10 mouse cellular contexts compared by ENCODE assay signal in the genomic region with DNA sequence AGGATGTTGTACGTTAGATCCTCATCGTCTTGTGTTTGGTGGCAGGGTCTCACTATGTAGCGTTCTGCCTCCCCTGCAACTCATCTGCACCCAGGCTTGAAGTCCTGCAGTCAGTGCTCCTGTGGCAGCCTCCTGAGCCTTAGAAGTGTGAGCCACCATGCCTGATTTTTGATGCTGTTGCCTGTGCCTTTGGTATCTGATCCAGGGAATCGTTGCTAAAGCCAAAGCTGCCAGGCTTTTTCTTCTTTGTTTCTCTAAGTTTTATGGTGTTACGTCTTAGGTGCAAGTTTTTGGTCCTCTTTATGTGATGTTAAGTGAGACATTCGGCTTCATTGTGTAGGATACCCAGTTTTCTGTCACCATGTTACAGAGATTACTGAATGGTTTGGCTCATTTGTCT. TPM values are rescaled to one million over a fixed set of nuclear protein-coding genes. Genes with fewer than 3 reads are reported as not detected.
DNase-seq lines count a peak whose midpoint lies in the region; ATAC-seq and TF ChIP-seq lines count a peak whose summit lies in the region.
"Had no signal": no experiment of that assay in that cellular context is flagged by ENCODE, and none has a peak within 500 bp of the region (broad histone marks: within the 10 kb centered on the region; RNA-seq: fewer than 3 reads in every experiment).

No protein-coding gene starts in this region.

- TF ChIP-seq POLR2A in limb, embryonic 14.5 days (IDR thresholded peaks at IDR 0.05; ENCODE audit: borderline replicate concordance, extremely low read depth, insufficient read depth, insufficient read length): no peak

- no peak for TF ChIP-seq EP300 in lung, postnatal 0 days (IDR thresholded peaks at IDR 0.05)

- H3K27ac ChIP-seq in heart, embryonic 14.5 days (replicated peaks in 1 of 2; ENCODE audit: control insufficient read depth in 1 of 2, insufficient read depth in 1 of 2, low read depth in 2 of 2, low read length in 2 of 2): no peak overlapping the region
- no peak overlapping the region for H3K27ac ChIP-seq in lung, embryonic 15.5 days
- H3K27ac ChIP-seq in lung, postnatal 0 days (ENCODE audit: low read length): no peak overlapping the region
- H3K27ac ChIP-seq in limb, embryonic 14.5 days (replicated peaks; ENCODE audit: low read depth, low read length): no peak overlapping the region

- no peak overlapping the region for H3K4me3 ChIP-seq in heart, embryonic 14.5 days (ENCODE audit: control insufficient read depth in 1 of 2, insufficient read depth in 1 of 2, low read depth in 1 of 2, low read length in 2 of 2)
- peak overlapping the region; percentile 1; the same call in 1 of the 2 replicates for H3K4me3 ChIP-seq in lung, embryonic 15.5 days
- H3K4me3 ChIP-seq in lung, postnatal 0 days (ENCODE audit: low read depth, low read length): no peak overlapping the region
- H3K4me3 ChIP-seq in G1E (ENCODE audit: low read depth, low read length): peak overlapping the region; percentile 47; the same call in 1 of the 2 replicates
- no peak overlapping the region for H3K4me3 ChIP-seq in limb, embryonic 14.5 days (replicated peaks; ENCODE audit: low read length)

- 86% methylated on average over 6 of the region's 6 CpGs for WGBS in heart, embryonic 14.5 days
- WGBS in lung, embryonic 15.5 days: 82% methylated on average over 6 of the region's 6 CpGs
- WGBS in lung, postnatal 0 days: 80% methylated on average over 6 of the region's 6 CpGs
- 68% methylated on average over 6 of the region's 6 CpGs for WGBS in limb, embryonic 14.5 days

- DNase-seq in heart, postnatal 4 days: no peak
- DNase-seq in lung, postnatal 0 days (ENCODE audit: low spot score): no peak
- DNase-seq in G1E (ENCODE audit: low spot score): no peak
- DNase-seq in limb, embryonic 14.5 days (ENCODE audit: low spot score): no peak
- no peak for DNase-seq in adrenal gland, postnatal 36 days
- no peak for DNase-seq in layer of hippocampus, postnatal 14 days (ENCODE audit: low spot score in 2 of 2)
- DNase-seq: kidney, adult 2 months; lung, postnatal 14 days had no signal

- H3K4me1 ChIP-seq in heart, embryonic 14.5 days (ENCODE audit: control insufficient read depth in 2 of 2, insufficient read depth in 2 of 2, low read length in 2 of 2): peaks cover 0 to 18% of the 10 kb centered on the region in 2 experiments; a peak in 2 of 4 replicates
- peaks cover 18% of the 10 kb centered on the region for H3K4me1 ChIP-seq in lung, embryonic 15.5 days
- peaks cover 4% of the 10 kb centered on the region; the same call in 1 of the 2 replicates for H3K4me1 ChIP-seq in lung, postnatal 0 days (ENCODE audit: insufficient read depth, low read depth, low read length)
- peaks cover 47% of the 10 kb centered on the region for H3K4me1 ChIP-seq in G1E (ENCODE audit: insufficient read depth, low read depth, low read length)
- H3K4me1 ChIP-seq in limb, embryonic 14.5 days (ENCODE audit: control insufficient read depth, insufficient read depth, low read length): peaks cover 8% of the 10 kb centered on the region

- no peak for ATAC-seq in heart, embryonic 14.5 days (ENCODE audit: insufficient number of reproducible peaks, insufficient read depth, low FRiP score, low read depth)
- no peak for ATAC-seq in lung, embryonic 15.5 days (ENCODE audit: borderline replicate concordance, extremely low read depth, low FRiP score, low TSS enrichment)
- ATAC-seq in lung, postnatal 0 days: no peak
- no peak for ATAC-seq in G1E (ENCODE audit: extremely low read depth, insufficient number of reproducible peaks, low FRiP score, poor library complexity, severe bottlenecking)
- no peak for ATAC-seq in limb, embryonic 14.5 days (ENCODE audit: low FRiP score, low read depth)

- no peak for TF ChIP-seq CTCF in lung, postnatal 0 days (IDR thresholded peaks at IDR 0.05)
- TF ChIP-seq CTCF in G1E (IDR thresholded peaks at IDR 0.05; ENCODE audit: low read depth, low read length): no peak

- no peaks in the 10 kb centered on the region for H3K36me3 ChIP-seq in heart, embryonic 14.5 days (ENCODE audit: control insufficient read depth, insufficient read depth, low read length)
- no peaks in the 10 kb centered on the region; the same call in 1 of the 2 replicates for H3K36me3 ChIP-seq in lung, embryonic 15.5 days
- no peaks in the 10 kb centered on the region for H3K36me3 ChIP-seq in lung, postnatal 0 days (ENCODE audit: insufficient read depth, low read length)
- H3K36me3 ChIP-seq in G1E (replicated peaks): peaks cover 43% of the 10 kb centered on the region
- H3K36me3 ChIP-seq in limb, embryonic 14.5 days (ENCODE audit: control insufficient read depth, insufficient read depth, low read length): no peaks in the 10 kb centered on the region

- no peaks in the 10 kb centered on the region for H3K9me3 ChIP-seq in heart, embryonic 14.5 days (ENCODE audit: control insufficient read depth, low read length)
- no peaks in the 10 kb centered on the region for H3K9me3 ChIP-seq in lung, embryonic 15.5 days
- no peaks in the 10 kb centered on the region for H3K9me3 ChIP-seq in lung, postnatal 0 days (ENCODE audit: low read length)
- H3K9me3 ChIP-seq in G1E (replicated peaks): no peaks in the 10 kb centered on the region
- H3K9me3 ChIP-seq in limb, embryonic 14.5 days (ENCODE audit: control insufficient read depth, low read length): no peaks in the 10 kb centered on the region

- H3K9ac ChIP-seq in heart, embryonic 14.5 days (ENCODE audit: low read length): no peak overlapping the region
- no peak overlapping the region for H3K9ac ChIP-seq in lung, embryonic 15.5 days
- no peak overlapping the region for H3K9ac ChIP-seq in lung, postnatal 0 days (replicated peaks; ENCODE audit: low read depth)
- no peak overlapping the region for H3K9ac ChIP-seq in limb, embryonic 14.5 days (ENCODE audit: low read depth, low read length, severe bottlenecking)

- H3K4me2 ChIP-seq in heart, embryonic 14.5 days (ENCODE audit: low read length): peak overlapping the region; percentile 70; the same call in 1 of the 2 replicates
- H3K4me2 ChIP-seq in lung, embryonic 15.5 days: peak overlapping the region; percentile 70; the same call in 1 of the 2 replicates
- no peak overlapping the region for H3K4me2 ChIP-seq in lung, postnatal 0 days (replicated peaks; ENCODE audit: low read depth, low read length)
- H3K4me2 ChIP-seq in limb, embryonic 14.5 days (replicated peaks; ENCODE audit: low read depth, low read length, severe bottlenecking): 0 out of 2 replicates have a peak overlapping the region, but pooled peaks have one; percentile 7

- no peaks in the 10 kb centered on the region for H3K27me3 ChIP-seq in heart, embryonic 14.5 days (ENCODE audit: control insufficient read depth, insufficient read depth, low read length)
- no peaks in the 10 kb centered on the region for H3K27me3 ChIP-seq in lung, embryonic 15.5 days
- no peaks in the 10 kb centered on the region for H3K27me3 ChIP-seq in lung, postnatal 0 days (replicated peaks; ENCODE audit: insufficient read depth, low read length)
- H3K27me3 ChIP-seq in G1E (ENCODE audit: insufficient read depth, low read length): no peaks in the 10 kb centered on the region
- no peaks in the 10 kb centered on the region for H3K27me3 ChIP-seq in limb, embryonic 14.5 days (ENCODE audit: control insufficient read depth, insufficient read depth, low read length)

RNA-seq across cellular contexts. Expression of gene Kif11, which starts 2.6 kb away (rescaled TPM):
- 48.0 and 48.5 TPM in 2 replicates for polyA plus RNA-seq in heart, embryonic 14.5 days (2014; fragmentation: Nextera tagmentation; extraction: Ambion mirVana)
- total RNA-seq in heart, postnatal 4 days (2021): 10 to 100 TPM; 36.8 to 41.7 TPM
- 69.0 and 73.4 TPM in 2 replicates for polyA plus RNA-seq in lung, embryonic 15.5 days (2015; fragmentation: Nextera tagmentation; extraction: Ambion mirVana)
- polyA plus RNA-seq in lung, postnatal 0 days (2015; fragmentation: Nextera tagmentation; extraction: Ambion mirVana): 2.1 and 3.2 TPM in 2 replicates
- total RNA-seq in G1E (2014; fragmentation: Nextera tagmentation) (166 and 200 TPM in 2 replicates), G1E (2017) (156 and 177 TPM in 2 replicates)
- 5.5 and 6.6 TPM in 2 replicates for polyA plus RNA-seq in G1E (2012)
- polyA plus RNA-seq in limb, embryonic 14.5 days (2012; rRNA removed): 39.8 and 46.7 TPM in 2 replicates
- polyA plus RNA-seq in limb, embryonic 14.5 days (2014; fragmentation: Nextera tagmentation; extraction: Ambion mirVana): 47.1 and 51.3 TPM in 2 replicates
- total RNA-seq in adrenal gland, postnatal 36 days (2021): 1 to 10 TPM; 3.2 to 3.3 TPM
- total RNA-seq in layer of hippocampus, postnatal 14 days (2021): 1 to 10 TPM; 2.4 to 3.1 TPM

RNA-seq across cellular contexts. Expression of gene Ide, which starts 41.2 kb away (rescaled TPM):
- polyA plus RNA-seq in heart, embryonic 14.5 days (2014; fragmentation: Nextera tagmentation; extraction: Ambion mirVana): 83.2 and 87.5 TPM in 2 replicates
- total RNA-seq in heart, postnatal 4 days (2021): 100 to 1,000 TPM; 102 to 106 TPM
- polyA plus RNA-seq in lung, embryonic 15.5 days (2015; fragmentation: Nextera tagmentation; extraction: Ambion mirVana): 43.6 and 47.4 TPM in 2 replicates
- 15.6 and 19.7 TPM in 2 replicates for polyA plus RNA-seq in lung, postnatal 0 days (2015; fragmentation: Nextera tagmentation; extraction: Ambion mirVana)
- total RNA-seq in G1E (2014; fragmentation: Nextera tagmentation) (120 and 139 TPM in 2 replicates), G1E (2017) (63.0 and 79.1 TPM in 2 replicates)
- polyA plus RNA-seq in G1E (2012): 8.7 and 9.1 TPM in 2 replicates
- polyA plus RNA-seq in limb, embryonic 14.5 days (2012; rRNA removed): 22.5 and 23.3 TPM in 2 replicates
- 49.9 and 50.2 TPM in 2 replicates for polyA plus RNA-seq in limb, embryonic 14.5 days (2014; fragmentation: Nextera tagmentation; extraction: Ambion mirVana)
- total RNA-seq in adrenal gland, postnatal 36 days (2021): 10 to 100 TPM; 86.6 to 99.3 TPM
- total RNA-seq in layer of hippocampus, postnatal 14 days (2021): 10 to 100 TPM; 46.1 to 46.4 TPM

RNA-seq across cellular contexts. Expression of gene Hhex, which starts 55.8 kb away (rescaled TPM):
- polyA plus RNA-seq in heart, embryonic 14.5 days (2014; fragmentation: Nextera tagmentation; extraction: Ambion mirVana): 11.6 and 13.2 TPM in 2 replicates
- total RNA-seq in heart, postnatal 4 days (2021): 1 to 10 TPM; 7.3 to 9.1 TPM
- 32.8 and 38.0 TPM in 2 replicates for polyA plus RNA-seq in lung, embryonic 15.5 days (2015; fragmentation: Nextera tagmentation; extraction: Ambion mirVana)
- 23.4 and 30.6 TPM in 2 replicates for polyA plus RNA-seq in lung, postnatal 0 days (2015; fragmentation: Nextera tagmentation; extraction: Ambion mirVana)
- total RNA-seq in G1E (2014; fragmentation: Nextera tagmentation) (70.5 and 74.0 TPM in 2 replicates), G1E (2017) (33.6 and 45.2 TPM in 2 replicates)
- polyA plus RNA-seq in G1E (2012): 214 and 327 TPM in 2 replicates
- 4.5 and 5.2 TPM in 2 replicates for polyA plus RNA-seq in limb, embryonic 14.5 days (2012; rRNA removed)
- 7.7 and 8.0 TPM in 2 replicates for polyA plus RNA-seq in limb, embryonic 14.5 days (2014; fragmentation: Nextera tagmentation; extraction: Ambion mirVana)
- total RNA-seq in adrenal gland, postnatal 36 days (2021): 10 to 100 TPM; 42.6 to 70.0 TPM
- 1 to 10 TPM; 2.6 to 3.6 TPM for total RNA-seq in layer of hippocampus, postnatal 14 days (2021)

Comparison
In these comparisons a context has a peak if more than half of its experiments do, and no peak if none do; other contexts are left out.
1. H3K4me3 ChIP-seq: peak in lung, embryonic 15.5 days (single experiment) and G1E (single experiment); none in heart, embryonic 14.5 days (0 of 2), lung, postnatal 0 days (single experiment) and limb, embryonic 14.5 days (single experiment).